Mouse (Mus musculus) bone marrow macrophage, adult 2 months (primary cell): ENCODE results near the gene Slc27a5. TPM values are rescaled to one million over a fixed set of nuclear protein-coding genes. Genes with fewer than 3 reads are reported as not detected.

Experiments used
- H3K27ac ChIP-seq: 2 replicates; pipeline ENCODE4 v1.5.1; 2012; ENCODE audit warnings: low read depth, low read length; ENCODE audit not compliant: insufficient read depth
- H3K4me1 ChIP-seq: 2 replicates; pipeline ENCODE4 v1.6.1; 2012; ENCODE audit warnings: low read length; ENCODE audit not compliant: control insufficient read depth, insufficient read depth
- H3K4me3 ChIP-seq: 2 replicates; pipeline ENCODE4 v1.5.1; 2012; ENCODE audit warnings: mild to moderate bottlenecking, low read length, moderate library complexity; ENCODE audit not compliant: insufficient read depth
- CTCF ChIP-seq: IDR thresholded peaks from 2 replicates; pipeline ENCODE4 v1.5.1; 2012; ENCODE audit warnings: low read depth, mild to moderate bottlenecking, low read length, moderate library complexity
- POLR2A ChIP-seq: IDR thresholded peaks from 2 replicates; pipeline ENCODE4 v1.6.1; 2012; ENCODE audit warnings: mild to moderate bottlenecking, low read depth, low read length, borderline replicate concordance
- polyA plus RNA-seq: library from polyadenylated mRNA; stranded (reverse); fragments of >200 nt; gene quantifications from 2 replicates; pipeline ENCODE4 v1.2.4, GENCODE M21; 2012; ENCODE audit not compliant: missing spikeins, insufficient read depth, insufficient read length

Slc27a5 gene
- not detected in 2 replicates for polyA plus RNA-seq

DNA sequence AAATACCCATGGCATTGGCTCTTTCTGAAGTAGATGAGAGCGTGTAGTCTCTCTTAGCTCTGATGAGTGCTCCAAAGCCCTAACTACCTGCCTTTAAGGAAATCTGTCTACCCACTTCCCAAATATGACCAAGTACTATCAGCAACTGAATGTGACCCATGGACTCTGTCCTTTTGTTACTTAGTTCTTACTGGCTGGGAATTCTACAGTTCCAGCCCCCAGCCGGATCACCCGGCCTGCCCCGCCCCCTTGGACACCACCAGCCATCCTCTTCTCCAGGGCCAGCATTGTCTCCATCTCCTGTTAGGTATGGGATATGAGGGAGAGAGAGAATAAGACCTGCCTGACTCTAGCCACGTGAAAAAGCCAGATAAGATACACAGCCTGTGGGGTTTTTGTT lies at the start of gene Slc27a5:
Gene Slc27a5 (minus strand): TSS at position 140 of the 400 bp plus-strand sequence.
- H3K4me3 ChIP-seq: no peak within 1 kb of the TSS
- no peaks in the 10 kb centered on the region for H3K4me1 ChIP-seq
- TF ChIP-seq CTCF: no peak
- no peak for TF ChIP-seq POLR2A
- no peak within 1 kb of the TSS for H3K27ac ChIP-seq

DNA sequence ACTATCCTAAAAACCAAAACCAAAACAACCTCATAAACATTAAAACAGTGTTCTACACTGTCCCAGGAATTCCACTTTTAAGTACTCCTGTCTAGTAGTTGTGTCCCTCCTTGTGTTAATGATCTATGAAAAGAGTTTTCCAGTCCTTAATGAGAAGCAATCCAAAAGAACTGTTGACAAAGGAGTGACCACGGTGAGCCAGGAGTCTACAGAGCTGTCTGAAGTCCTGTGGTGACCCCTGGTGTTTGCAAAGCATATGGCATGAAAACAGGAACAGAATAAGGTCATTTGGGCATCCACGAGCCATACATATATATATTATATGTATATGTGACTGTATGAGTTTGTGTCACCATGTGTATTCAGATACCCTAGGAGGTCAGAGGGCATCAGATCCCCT lies 48.1 kb upstream of the Slc27a5 start:
- Histone ChIP-seq H3K4me3 (no peak overlapping the region), H3K27ac (no peak overlapping the region), H3K4me1 (no peaks in the 10 kb centered on the region)
- TF ChIP-seq CTCF (peak; percentile 23; the same call in 1 of the 2 replicates), POLR2A (no peak)

DNA sequence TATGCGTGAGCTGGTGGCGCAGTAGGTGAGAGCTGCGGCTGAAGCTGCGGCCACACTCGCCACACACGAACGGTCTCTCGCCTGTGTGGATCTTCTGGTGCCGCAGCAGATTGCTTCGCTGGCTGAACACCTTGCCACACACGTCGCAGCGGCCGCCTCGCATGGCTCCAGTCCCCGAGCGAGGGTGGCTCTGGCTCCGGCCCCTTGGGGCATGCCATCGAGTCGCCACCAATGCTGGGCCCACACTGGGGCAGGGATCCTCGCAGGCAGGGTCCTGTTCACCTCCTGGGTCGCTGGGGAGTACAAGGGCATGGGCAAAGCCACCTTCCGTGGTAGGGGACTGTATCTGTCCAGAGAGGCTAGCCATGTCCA lies 46.2 kb upstream of the Slc27a5 start:
- TF ChIP-seq POLR2A (no peak), CTCF (no peak)
- no peak overlapping the region for H3K27ac ChIP-seq
- peak overlapping the region; percentile 24; the same call in 1 of the 2 replicates for H3K4me3 ChIP-seq
- H3K4me1 ChIP-seq: peaks cover 13% of the 10 kb centered on the region

DNA sequence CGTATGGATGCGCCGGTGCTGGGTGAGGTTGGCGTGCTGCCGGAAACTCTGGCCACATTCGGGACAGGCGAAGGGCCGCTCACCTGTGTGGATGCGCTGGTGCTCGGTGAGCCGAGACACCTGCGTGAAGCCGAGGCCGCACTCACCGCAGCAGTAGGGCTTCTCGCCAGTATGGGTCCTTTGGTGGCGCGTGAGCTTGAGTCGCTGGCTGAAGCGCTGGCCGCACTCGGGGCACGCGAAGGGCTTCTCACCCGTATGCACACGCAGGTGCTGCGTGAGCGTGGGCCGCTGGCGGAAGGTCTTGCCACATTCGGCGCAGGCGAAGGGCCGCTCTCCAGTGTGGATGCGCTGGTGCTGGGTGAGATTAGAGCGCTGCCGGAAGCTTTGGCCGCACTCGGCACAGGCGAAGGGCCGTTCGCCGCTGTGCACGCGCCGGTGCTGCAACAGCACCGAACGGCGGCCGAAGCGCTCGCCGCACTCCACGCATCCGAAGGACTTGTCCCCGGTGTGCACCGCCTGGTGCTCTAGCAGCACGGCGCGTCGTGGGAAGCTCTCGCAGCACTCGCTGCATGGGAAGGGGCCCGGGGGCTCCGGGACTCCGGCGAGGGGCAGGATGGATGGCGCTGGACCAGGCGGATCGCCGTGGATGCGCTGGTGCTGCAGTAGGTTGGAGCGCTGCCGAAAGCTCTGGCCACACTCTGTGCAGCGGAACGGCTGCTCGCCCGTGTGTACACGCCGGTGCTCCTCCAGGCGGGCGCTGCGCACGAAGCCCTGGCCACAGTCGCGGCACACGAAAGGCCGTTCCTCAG lies 45.7 kb upstream of the Slc27a5 start:
- Histone ChIP-seq H3K4me3 (peak overlapping the region; percentile 24), H3K27ac (no peak overlapping the region), H3K4me1 (peaks cover 17% of the 10 kb centered on the region)
- TF ChIP-seq POLR2A: no peak

DNA sequence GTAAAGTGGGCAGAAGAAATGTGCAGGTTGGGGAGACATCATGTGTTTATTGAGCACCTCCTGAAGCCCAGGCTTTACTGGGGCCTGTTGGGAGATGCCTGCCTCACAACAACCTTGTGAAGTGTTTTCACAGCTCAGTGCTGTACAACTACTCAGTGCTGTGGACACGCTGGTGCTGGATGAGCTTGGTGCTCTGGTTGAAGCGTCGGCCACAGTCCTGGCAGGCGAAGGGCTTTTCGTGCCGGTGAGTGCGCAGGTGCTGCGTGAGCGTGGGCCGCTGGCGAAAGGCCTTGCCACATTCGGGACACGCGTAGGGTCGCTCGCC lies 45.1 kb upstream of the Slc27a5 start:
- H3K4me1 ChIP-seq: peaks cover 17% of the 10 kb centered on the region

DNA sequence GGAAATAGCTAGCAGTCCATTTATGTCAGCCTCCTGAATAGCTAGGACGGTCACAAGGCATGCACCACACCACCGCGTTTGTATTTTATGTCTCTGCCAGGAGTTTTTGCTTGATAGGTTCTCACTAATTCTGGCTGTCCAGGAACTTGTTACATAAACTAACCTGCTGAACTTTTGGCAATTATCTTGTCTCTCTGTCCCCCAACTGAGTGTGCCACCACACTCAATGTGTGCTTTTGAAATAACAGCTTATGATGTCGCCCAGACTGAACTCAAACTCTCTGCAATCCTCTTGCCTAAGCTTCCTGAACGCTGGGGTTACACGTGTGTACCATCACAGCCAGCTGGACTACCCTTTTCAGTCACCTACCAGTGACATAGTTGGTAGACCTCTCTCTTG lies 44.5 kb upstream of the Slc27a5 start:
- no peak overlapping the region for H3K27ac ChIP-seq
- TF ChIP-seq CTCF (no peak), POLR2A (no peak)
- H3K4me3 ChIP-seq: no peak overlapping the region
- H3K4me1 ChIP-seq: peaks cover 17% of the 10 kb centered on the region

More for the DNA sequence above, 45.1 kb upstream of the Slc27a5 start:
- TF ChIP-seq POLR2A (no peak), CTCF (no peak)
- Histone ChIP-seq H3K4me3 (no peak overlapping the region), H3K27ac (no peak overlapping the region)

DNA sequence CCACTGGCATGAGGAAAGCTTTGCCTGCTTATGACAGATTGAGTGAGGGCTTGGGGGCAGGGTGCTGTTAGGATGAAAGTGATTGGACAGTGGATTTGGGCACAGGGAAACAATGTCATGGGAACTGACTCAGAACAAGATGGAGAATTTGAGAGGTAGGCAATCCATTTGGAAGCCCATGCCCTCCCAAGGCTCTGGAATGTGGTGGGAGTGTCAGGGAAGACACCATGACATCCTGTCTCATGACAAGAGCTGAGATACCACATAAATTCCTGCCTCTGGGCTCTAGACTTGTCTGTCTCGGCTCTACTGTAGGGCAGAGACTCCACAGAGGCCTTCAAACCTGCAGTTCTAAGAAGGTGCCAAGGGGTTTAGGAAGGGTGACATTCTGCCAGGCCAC lies 43.3 kb upstream of the Slc27a5 start:
- no peak overlapping the region for H3K4me3 ChIP-seq
- H3K27ac ChIP-seq: no peak overlapping the region
- H3K4me1 ChIP-seq: peaks cover 19% of the 10 kb centered on the region
- no peak for TF ChIP-seq POLR2A
- no peak for TF ChIP-seq CTCF

DNA sequence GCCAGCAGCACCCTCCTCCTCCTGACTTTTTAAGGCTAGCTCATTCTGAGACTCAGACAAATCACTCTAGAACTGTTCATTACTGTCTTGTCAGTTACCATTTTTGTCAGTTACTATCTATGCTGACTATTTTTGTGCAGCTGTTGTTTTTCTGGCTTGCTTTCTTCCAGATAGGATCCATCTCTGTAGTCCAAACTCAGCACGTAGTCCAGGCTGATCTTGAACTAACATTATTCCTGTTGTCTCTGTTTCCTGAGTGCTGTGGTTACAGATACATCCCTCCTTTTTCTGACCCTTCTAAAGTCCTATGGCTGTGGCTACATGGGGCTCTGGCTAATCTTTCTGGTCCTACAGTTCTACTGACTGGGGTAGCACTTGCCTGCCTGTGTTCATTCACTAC lies 41.2 kb upstream of the Slc27a5 start:
- Histone ChIP-seq H3K4me3 (peak overlapping the region; percentile 95), H3K4me1 (peaks cover 22% of the 10 kb centered on the region), H3K27ac (peak overlapping the region; percentile 97)
- TF ChIP-seq POLR2A: no peak
- TF ChIP-seq CTCF: no peak

DNA sequence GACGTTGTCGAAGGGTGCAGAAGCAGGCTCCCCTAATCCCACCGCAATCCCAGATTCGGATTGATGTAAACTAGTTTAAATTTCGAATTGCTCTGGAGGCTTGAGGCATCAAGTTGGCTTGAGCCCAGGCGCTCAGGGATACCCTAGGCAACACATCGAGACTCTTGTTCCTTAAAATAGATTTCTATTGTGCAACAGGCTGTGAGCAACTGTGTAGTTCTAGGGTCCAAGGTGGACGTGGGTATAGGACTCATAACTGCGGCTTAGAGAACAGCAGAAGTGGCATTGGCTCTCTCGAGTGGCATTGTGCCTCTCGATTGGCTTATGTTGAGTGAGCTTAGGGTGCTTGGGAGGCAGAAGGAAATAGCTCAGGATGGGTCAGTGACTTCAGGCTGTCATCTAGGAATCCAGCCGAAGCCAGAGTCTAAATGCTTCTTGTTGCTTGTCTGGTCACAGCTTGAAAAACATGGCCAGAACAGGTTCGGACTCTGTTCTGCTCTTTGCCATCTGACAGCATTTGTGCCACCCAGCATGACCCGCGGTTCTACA lies 40.7 kb upstream of the Slc27a5 start:
- peak overlapping the region; percentile 97 for H3K27ac ChIP-seq
- peak overlapping the region; percentile 95 for H3K4me3 ChIP-seq

DNA sequence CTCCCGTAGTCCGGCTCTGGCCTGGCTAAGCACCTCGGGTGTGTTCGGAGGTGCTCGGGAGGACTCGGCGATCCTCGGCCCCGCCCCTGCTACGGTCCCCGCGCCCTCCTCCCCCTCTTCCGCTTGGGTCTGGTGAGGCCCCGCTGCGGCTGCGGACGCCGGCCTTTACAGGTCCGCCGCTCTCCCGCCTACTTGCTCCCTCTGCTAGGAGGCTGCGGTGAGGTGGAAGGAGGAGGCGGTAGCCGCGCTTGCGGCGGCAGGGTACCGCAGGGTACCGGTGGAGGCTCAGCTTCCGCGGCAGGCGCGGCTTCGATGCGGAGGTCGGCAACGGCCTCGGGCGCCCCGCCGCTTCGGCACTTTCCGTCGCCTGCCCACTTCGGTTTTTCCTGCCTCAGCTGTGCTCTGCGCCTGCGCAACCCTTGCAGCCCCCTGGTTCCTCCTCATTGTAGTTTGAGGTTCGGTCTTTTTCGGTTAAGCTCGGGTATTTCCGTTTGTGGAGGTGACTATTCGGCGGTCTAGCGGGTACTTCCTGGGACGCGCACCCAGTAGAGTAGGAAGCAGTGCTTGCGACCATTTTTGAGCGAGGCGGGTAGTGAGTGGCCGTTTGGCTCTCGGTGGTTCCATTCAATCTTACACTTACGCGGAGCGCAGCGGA lies 40.0 kb upstream of the Slc27a5 start, which contains the start of gene Ube2m:
Gene Ube2m (minus strand): TSS at position 375 of the 655 bp plus-strand sequence.
- H3K27ac ChIP-seq: peak within 1 kb of the TSS; percentile 97
- peaks cover 26% of the 10 kb centered on the region for H3K4me1 ChIP-seq
- H3K4me3 ChIP-seq: peak within 1 kb of the TSS; percentile 95
- no peak for TF ChIP-seq POLR2A
- TF ChIP-seq CTCF: no peak

More for the DNA sequence above, 40.7 kb upstream of the Slc27a5 start:
- TF ChIP-seq POLR2A (0 out of 2 replicates have a peak, but pooled peaks have one; percentile 27), CTCF (no peak)
- H3K4me1 ChIP-seq: peaks cover 22% of the 10 kb centered on the region
